Mouse (Mus musculus) left cerebral cortex, postnatal 4 days (tissue): ENCODE results near the gene Gm49405. TPM values are rescaled to one million over a fixed set of nuclear protein-coding genes. Genes with fewer than 3 reads are reported as not detected.

Experiments used
- DNase-seq: peaks from one replicate; pipeline ENCODE4 v3.0.0-alpha.2; 2022
- intact Hi-C: fragments of 180-260 bp; cut with DNase I; formaldehyde crosslinking; loops from one replicate; pipeline ENCODE4 v1.15.1; 2025
- total RNA-seq, 2 experiments: library from RNA; stranded (reverse); gene quantifications; 2 replicates each; pipeline ENCODE4 v1.2.3; 2021

The Gm49405 gene
- total RNA-seq, 2 experiments from 2014 or later = 4.1 to 4.8 TPM

DNA sequence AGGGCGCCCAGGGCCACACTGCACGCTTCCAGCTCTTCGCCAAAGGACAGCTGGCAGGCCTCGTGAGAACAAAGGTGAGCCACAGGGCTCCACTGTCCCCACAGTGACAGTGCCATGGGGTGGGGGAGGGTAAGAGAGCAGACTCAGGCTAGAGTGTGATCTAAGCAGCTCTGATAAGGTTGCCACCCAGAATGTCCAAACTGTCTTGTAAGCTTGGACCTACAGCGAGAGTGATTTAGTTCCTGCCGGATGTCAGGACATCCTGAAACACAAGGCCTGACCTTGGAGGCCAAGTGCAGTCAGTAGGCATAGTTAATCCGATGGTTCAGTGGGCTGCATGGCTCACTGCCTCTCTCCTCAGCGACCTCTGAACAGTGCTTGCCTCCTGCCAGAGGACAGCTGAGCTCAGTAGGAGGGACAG lies 15.2 kb upstream of the Gm49405 start:
- intact Hi-C loops = no loop called here

GRCm38 (mm10) chr19:3986334-3986733 lies 14.1 kb upstream of the Gm49405 start, which contains the start of gene Acy3:
Gene Acy3 (plus strand): TSS chr19:3986570.
- intact Hi-C loops = no loop called here
- DNase-seq = peak; percentile 48

More for the DNA sequence above, 15.2 kb upstream of the Gm49405 start:
- no peak for DNase-seq

- DNase-seq = no peak
- intact Hi-C loops = no loop called here
Measured at GRCm38 (mm10) chr19:3988066-3988465, 12.4 kb upstream of the Gm49405 start.

- intact Hi-C loops = no loop called here
- DNase-seq = no peak
Measured at GRCm38 (mm10) chr19:3988750-3989149, 11.7 kb upstream of the Gm49405 start.

GRCm38 (mm10) chr19:3990804-3991203 lies 9.6 kb upstream of the Gm49405 start:
- intact Hi-C loops = no loop called here
- no peak for DNase-seq

DNA sequence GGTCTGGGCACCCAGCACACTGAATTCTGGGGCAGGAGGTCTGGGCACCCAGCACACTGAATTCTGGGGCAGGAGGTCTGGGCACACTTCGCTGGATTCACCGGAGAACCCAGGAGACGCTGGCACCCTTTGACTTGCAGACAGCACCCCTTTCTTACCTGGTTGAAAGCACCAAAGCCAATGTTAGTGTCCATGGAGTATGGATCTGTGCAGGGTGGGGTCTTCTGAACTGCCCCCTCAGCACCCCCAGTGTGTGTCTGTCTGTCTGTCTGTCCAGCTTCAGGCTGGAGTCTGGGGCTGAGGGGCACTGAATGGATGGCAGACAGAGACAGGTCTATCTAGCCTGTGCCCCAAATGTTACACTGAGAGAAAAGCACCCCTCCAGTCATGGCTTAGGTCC lies 8.9 kb upstream of the Gm49405 start:
- intact Hi-C loops = no loop called here
- no peak for DNase-seq

DNA sequence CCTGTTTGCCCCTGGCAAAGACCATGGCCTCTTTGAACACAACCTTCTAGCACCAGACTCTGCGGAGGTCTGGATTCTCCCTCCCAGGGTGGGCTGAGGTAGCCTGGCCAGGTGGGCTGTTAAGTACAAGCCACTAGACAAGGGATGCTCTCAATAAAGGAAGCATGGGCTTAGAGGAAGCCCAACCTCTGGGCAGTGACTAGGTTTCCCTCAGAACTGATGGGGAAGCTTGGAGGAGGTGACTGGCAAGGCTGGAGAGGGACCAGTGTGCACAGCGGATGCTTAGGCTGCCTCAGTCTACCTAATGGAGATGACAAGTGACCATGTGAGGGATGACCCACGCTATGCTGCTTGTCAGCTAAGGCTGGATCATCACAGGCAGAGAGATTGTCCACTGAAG lies 8.5 kb upstream of the Gm49405 start:
- no peak for DNase-seq
- intact Hi-C loops = no loop called here

- intact Hi-C loops = no loop called here
- DNase-seq = no peak
Measured at GRCm38 (mm10) chr19:3992416-3992815, 8.0 kb upstream of the Gm49405 start, which contains the start of gene Tbx10. Gene Tbx10 (plus strand): TSS chr19:3992752.

- intact Hi-C loops = no loop called here
Measured at GRCm38 (mm10) chr19:3994932-3995331, 5.5 kb upstream of the Gm49405 start.

DNA sequence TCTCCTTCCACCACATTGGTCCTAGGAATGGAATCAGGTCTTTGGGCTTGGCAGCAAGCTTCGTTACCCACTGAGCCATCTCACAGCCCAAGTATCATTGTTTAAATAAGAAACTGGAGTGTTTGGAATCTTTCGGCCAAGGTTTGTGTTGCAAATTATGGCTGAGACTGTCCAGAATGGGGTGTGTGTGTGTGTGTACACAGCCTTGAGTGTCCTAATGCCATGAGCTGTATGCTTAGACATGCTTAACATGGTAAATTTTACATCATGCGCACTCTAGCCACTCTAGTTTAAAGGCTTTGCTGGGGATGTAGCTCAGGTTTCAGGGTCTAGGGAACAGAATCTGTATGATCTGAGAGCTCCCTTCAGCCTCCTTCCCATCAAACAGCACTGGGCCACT lies 4.9 kb upstream of the Gm49405 start:
- no peak for DNase-seq
- intact Hi-C loops = no loop called here

More at GRCm38 (mm10) chr19:3994932-3995331, 5.5 kb upstream of the Gm49405 start:
- no peak for DNase-seq

DNA sequence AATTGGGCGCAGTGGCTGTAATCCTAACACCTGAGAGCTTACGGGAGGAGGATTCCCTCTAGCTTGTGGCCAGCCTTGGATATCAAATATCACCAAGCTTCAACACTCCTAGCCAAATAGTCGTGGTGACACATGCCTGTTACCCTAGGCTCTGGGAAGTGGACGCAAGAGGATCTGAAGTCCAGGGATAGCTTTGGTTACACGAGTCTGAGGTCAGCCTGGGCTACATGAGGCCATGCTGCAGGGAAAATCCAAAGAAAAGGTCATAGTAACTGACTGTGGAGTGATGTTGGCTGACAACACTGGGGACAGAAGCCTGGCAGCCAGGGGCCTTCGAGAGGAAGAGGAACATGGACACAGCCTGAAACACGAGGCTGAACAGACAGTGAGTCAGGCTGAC lies 4.3 kb upstream of the Gm49405 start:
- intact Hi-C loops = no loop called here
- DNase-seq = no peak

GRCm38 (mm10) chr19:3996747-3997146 lies 3.7 kb upstream of the Gm49405 start:
- intact Hi-C loops = no loop called here
- DNase-seq = no peak

GRCm38 (mm10) chr19:3997231-3997630 lies 3.2 kb upstream of the Gm49405 start:
- intact Hi-C loops = no loop called here
- DNase-seq = no peak

DNA sequence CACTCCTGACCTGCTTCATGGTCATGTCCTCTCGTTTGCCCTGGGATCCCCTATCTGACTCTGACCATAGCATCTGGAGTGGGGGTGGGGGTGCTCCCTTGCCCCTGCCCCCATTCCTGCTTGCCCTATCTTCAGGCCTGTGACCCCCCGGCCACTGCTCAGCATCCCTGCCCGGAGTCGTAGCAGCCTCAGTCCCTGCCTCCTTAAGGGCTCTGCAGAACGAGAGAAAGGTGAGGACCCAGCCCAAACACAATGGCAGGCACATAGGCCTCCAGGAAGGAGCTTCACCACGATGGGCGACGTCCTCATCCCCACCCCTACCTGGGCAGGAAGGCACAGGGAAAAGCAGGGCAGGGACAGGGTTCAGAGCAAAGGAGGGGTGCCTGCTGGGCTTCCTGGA lies 2.1 kb upstream of the Gm49405 start:
- intact Hi-C loops = no loop called here
- DNase-seq = no peak

DNA sequence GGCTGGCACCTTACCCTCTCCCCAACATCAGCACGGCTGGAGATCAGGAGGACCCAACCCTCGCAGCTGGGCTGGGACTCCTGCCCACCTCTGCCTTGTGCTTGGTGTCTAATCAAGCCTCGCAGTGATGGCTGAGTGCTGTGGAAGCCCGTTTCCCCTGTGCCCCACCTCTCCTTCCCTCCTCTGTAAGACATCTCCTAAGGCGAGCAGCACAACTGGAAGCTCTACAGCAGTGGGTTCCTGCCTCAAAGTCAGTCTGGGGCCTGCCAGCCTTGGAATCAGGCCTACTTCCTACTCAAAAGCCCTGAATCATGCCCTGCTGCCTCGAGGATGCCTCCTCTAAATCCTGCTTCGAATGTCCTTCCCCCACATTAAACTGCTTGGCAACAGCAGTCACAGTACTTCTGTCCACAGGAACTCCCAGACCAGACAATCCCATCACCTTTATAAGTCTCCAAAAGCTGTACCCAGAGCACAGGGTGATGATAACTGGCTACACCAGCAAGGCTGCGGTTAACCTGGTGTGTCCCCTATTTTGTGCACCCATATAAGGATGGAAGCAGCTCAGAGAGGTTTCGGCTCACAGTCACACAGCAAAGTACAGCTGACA lies 1.2 kb upstream of the Gm49405 start:
- DNase-seq = no peak
- intact Hi-C loops = no loop called here

DNA sequence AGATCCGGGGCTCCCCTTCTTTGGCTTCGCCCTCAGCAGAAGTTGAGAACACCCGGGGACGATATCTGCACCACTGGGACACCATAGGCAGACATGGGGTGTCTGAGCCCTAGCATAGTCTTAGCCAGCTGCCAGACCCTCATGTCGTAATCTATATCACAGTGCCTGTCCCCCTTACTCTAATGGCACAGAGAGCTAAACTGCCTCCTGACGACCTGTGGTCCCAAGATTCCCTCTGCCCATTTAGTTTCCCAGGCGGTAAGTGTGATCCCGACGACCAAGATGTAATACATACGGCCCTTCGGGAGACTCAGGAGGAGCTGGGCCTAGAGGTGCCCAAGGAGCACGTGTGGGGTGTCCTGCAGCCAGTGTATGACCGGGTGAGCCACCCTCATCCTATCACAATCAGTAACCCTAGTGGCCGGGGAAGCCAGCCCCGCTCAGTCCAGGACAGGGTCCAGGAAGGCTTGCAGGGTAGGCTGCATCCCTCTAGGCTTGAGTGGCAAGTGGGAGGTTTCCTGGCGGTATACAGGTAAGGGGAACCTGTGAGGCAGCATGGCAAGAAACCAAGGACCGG lies 611 bp downstream of the Gm49405 start:
- intact Hi-C loops = no loop called here
- no peak for DNase-seq

DNA sequence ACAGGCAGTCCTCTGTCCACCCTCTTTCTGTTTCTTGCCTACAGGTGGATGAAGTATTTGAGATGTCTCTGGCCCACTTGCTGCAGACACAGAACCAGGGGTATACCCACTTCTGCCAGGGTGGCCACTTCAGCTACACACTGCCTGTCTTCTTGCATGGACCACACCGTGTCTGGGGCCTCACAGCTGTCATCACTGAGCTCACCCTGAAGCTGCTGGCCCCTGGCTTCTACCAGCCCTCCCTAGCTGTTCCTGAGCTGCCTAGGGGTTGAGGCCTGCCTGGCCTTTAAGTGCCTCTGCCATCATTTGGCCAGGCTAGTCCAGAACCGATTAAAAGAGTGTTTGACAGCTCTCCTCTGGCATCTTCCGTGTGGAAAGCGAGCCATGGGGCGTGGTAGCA lies 1.3 kb downstream of the Gm49405 start:
- intact Hi-C loops = no loop called here

DNA sequence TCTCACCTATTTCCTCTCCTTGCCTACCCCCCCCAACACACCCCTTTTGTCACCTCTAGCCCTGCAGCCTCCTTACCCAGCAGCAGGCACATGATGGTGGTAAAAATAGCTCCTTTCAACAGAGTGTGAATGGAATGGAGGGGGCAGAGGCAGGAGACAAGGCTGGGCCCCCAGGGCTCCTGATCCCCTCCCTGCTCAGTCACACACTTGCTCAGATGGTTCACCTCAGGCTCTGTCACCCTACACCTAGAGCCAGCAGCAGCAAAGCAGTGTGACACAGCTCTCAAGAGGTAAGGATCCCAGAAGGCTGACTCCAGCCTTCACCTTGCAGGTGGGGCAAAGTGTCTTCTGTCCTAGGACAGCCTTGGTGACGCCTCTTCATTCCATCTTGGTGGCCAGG lies 2.7 kb downstream of the Gm49405 start, which contains the start of gene Doc2g:
Doc2g (plus strand) TSS at position 202 of the 400 bp plus-strand sequence.
- intact Hi-C loops = no loop called here
- DNase-seq = no peak

More for the DNA sequence above, 1.3 kb downstream of the Gm49405 start:
- no peak for DNase-seq

DNA sequence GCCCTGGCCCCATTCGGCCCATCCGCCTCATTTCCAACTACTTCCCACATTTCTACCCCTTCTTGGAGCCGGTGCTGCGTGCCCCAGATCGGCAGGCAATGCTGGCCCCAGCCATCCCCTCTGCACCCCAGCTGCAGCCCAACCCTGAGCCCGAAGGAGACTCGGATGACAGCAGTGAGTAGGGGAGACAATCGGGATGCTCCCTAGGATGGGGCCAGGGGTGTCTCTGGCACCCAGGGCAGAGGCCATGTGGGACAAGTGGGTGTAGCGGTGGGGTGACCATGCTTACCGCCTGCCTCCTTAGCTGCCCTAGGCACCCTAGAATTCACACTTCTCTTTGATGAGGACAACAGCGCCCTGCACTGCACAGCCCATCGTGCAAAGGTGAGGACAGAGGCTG lies 3.2 kb downstream of the Gm49405 start:
- DNase-seq = no peak
- intact Hi-C loops = no loop called here

DNA sequence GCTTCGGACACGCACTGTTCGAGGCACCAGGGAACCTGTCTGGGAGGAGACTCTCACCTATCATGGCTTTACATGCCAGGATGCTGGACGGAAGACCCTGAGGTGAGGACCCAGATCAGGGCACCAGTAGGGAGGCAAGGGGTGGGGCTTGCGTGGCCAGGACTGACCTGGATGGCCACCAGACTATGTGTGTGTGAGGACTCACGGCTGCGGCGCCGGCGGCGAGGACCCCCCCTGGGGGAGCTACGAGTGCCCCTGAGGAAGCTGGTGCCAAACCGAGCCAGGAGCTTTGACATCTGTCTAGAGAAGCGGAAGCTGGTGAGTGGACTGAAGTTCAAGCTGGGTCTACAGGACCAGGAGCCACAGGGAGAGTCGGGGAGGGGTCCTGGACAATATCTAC lies 3.9 kb downstream of the Gm49405 start:
- DNase-seq = no peak
- intact Hi-C loops = no loop called here

DNA sequence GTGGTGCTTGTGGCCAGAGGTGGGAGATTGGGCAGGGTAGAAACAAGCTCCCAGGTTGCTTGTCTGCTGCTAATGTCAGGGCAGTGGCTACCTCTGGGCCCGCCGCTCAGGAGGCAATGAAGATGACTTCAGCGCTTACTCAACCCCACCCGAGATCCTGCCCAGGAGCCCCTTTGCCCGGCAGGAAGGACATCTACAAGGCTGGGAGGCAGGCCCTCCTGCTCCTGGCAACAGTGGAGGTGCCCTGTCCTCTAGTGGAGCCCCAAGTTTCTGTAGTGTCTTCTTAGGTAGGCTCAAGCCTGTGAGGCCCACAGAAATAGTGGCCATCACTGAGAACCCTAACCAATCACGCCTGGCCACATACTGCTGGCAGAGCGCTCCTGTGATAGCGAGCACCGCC lies 4.7 kb downstream of the Gm49405 start:
- intact Hi-C loops = no loop called here
- DNase-seq = no peak

DNA sequence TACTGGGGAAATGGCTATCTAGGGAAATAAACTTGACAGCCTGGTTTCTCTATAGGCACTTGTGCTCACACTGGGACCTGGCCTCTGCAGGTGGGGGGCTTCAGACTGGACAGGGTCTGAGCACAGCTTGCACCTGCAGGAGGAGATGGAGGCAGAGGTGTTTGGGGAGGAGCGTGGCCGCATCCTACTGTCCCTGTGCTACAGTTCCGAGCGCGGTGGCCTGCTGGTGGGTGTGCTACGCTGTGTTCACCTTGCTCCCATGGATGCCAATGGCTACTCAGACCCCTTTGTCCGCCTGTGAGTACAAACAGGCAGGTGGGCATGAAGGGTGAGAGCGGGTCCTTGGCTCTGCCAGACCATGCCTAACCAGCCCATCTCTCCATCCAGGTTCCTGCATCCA lies 5.5 kb downstream of the Gm49405 start:
- no peak for DNase-seq
- intact Hi-C loops = no loop called here

DNA sequence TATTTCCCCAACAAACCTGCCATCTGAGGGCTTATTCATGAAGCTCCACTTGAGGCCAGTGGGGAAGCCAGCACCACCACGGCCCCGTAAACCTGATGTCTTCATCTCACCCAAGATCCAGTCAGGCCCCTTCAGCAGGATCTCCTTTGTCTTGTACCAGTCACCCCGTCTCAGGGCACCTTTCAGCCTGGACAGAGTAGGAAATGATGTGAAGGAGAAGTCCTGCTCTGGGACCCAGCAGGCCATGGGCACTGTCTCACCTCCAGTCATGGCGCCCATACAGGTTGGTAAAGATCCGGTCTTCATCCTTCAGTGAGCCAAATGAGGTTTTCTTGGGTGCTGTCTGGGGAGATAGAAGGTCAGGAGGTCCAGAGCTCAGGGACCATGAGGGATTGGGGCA lies 10.7 kb downstream of the Gm49405 start:
- intact Hi-C loops = loop anchor here (10.0 kb wide), 1 partner anchor 204 kb away; the partner anchor contains the start of genes AC109138.7 and Clcf1

More for the DNA sequence above, 10.7 kb downstream of the Gm49405 start:
- DNase-seq = no peak
